Mouse (Mus musculus) heart, adult 18-20 months (tissue): ENCODE measurements around the gene Vmn2r97. TPM values are rescaled to one million over a fixed set of nuclear protein-coding genes. Genes with fewer than 3 reads are reported as not detected.
"Not testable (repeated sequence)": the region's sequence is repeated elsewhere in the genome, so short reads cannot be mapped to it uniquely, and the experiment has no call there.

Source experiments
- DNase-seq, 2 experiments: peaks; one replicate each; pipeline ENCODE4 v3.0.0; 2021 to 2022; ENCODE audit warnings: mixed read lengths in 1 of 2
- long read RNA-seq, 2 experiments: library from polyadenylated mRNA; stranded (forward); transcript quantifications; one replicate each; pipeline ENCODE4 v2.0.0; 2021
- total RNA-seq, 2 experiments: library from RNA; stranded (reverse); gene quantifications; 2 replicates each; pipeline ENCODE4 v1.2.3; 2021

The Vmn2r97 gene
- not detected for total RNA-seq
- long read RNA-seq, experiment 1 = 0 reads
- long read RNA-seq, experiment 2 = 0 reads

DNA sequence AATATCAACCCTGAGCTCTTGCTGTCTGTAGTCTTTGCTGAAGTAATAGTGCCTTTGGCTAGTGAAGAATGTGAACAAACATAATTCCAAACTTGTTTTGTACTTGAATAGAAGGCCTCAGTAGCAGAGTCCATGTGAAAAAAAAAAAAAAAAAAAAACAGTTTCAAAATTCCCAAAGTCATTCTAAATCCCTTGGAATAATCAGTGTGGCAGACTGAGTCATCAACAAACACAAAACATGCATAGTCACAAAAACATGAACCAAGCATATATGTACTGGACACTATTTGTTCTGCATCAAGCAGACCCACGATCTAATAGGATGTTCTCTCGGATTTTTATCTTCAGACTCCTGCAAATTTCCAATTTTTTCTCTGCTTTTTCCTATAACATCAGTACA, at the start of gene Vmn2r97:
Gene Vmn2r97, plus strand, starts transcription at position 301 of the 400 bp plus-strand sequence.
- DNase-seq = not testable (repeated sequence)

DNA sequence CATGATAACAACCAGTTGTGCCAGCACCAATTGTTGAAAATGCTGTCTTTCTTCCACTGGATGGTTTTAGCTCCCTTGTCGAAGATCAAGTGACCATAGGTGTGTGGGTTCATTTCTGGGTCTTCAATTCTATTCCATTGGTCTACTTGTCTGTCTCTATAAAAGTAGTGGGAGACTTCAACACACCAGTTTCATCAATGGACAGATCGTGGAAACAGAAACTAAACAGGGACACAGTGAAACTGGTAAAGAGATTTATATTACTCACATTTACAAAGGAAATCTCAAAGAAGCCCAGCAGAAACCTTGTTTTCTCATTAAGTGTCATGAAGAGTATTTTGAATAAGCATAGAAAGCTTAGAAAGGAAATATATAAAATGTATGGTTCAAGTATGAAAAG, 31.7 kb upstream of the Vmn2r97 start:
- DNase-seq = not testable (repeated sequence)

DNA sequence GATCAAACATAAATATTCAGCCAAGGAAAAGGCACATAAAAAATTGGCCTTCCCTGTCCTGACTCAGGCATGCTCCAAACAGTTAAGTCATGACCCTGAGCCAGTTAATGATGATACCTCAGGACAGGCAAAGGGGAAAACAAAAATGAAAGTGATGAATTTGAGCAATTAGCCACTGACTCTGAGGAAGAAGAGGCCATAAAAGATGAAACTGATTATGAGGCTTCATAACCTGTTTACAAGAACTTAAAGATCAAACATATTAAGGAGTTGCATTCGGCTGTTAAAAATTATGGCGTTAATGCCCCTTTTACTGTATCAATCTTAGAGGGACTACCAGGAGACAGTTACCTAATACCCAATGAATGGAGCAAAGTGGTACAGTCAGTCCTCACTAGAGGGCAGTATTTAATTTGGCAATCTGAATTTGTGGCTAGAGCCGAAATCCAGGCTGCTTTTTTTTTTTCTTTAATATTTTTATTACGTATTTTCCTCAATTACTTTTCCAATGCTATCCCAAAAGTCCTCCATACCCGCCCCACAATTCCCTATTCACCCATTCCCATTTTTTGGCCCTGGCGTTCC, 24.3 kb upstream of the Vmn2r97 start:
- DNase-seq = no peak

DNA sequence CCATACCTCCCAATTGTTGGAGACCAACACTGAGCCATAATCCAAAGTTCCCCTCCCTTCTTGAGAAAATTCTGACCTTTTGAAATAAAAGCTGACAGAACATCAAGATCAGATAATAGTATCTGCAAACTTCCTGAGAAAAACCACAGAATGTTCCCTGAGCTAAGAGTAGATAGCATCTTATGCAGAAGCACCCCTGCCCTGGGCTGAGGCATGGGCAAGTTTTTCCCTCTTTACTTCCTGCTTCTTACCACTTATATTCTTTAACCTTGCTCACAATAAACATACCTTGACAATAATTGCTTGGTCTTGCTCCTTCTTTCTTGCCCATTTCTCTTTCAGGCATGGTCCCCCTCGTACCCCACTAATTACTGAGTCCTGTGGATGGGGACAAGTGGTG, 43.7 kb downstream of the Vmn2r97 start:
- not testable (repeated sequence) for DNase-seq

DNA sequence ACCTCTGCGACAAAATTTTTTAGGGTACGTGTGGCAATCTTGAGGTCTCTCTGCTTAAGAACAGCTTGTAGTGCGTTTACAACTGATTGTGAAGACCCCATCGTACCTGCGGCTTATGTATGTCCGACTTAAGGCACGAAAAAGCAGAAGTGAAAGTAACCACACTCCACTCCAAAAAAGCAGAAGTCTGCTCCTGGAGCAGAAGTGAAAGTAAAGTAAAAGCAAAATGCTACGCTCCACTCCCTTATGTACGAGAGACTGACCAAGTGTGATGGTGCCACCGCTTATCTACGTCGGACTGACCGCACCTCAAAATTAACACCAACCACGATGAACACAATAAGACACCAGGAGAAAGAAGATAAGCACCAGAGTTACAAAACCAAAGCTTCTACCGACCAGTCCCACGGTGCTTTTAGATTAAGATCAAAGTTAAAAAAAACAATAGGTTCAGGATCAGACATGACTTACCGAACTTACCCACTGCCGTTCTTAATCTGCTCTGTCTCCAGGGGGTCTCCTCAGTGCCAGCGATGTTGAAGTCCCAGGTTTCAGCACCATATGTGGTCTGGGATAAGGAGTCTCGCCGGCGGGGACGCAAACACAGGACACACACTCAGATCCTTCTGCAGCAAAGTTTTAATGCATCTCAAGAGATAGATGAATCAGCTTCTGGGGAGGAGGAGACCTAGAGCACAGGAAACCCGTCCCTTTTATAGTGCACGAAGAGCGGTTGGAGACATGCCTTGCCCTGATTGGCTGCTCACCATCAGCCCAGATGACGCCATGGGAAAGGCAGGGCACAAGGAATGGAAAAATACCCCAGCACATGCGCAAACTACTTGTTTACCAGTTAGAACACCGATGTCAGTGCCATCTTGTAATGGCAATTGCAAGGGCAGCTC, 54.5 kb downstream of the Vmn2r97 start:
- DNase-seq = peak in 1 of 2 experiments; percentile 27

Other genes with a start within 250 kb of the Vmn2r97 start
- gene Vmn2r98, start 139.2 kb downstream of the Vmn2r97 start, total RNA-seq = not detected